Mouse (Mus musculus): ENCODE results near the gene Gm45234. TPM values are rescaled to one million over a fixed set of nuclear protein-coding genes. Genes with fewer than 3 reads are reported as not detected.

Gene Gm45234
- total and polyA plus RNA-seq, 2 experiments from 2014 or later, result not detected

GRCm38 (mm10) chr6:124723541-124723940 lies 32.3 kb downstream of the Gm45234 start:
- Histone ChIP-seq H3K9me3 (ENCODE audit: low read length) (no peaks in the 10 kb centered on the region), H3K27me3 (ENCODE audit: insufficient read depth, low read length) (no peaks in the 10 kb centered on the region), H3K36me3 (ENCODE audit: insufficient read depth, low read length) (no peaks in the 10 kb centered on the region), H3K4me3 (ENCODE audit: low read depth, low read length) (no peak overlapping the region), H3K4me1 (ENCODE audit: insufficient read depth, low read length) (no peaks in the 10 kb centered on the region), H3K9ac (replicated peaks; ENCODE audit: low read length, poor library complexity, severe bottlenecking) (no peak overlapping the region), H3K4me2 (ENCODE audit: low read depth, low read length, poor library complexity, severe bottlenecking) (no peak overlapping the region), H3K27ac (ENCODE audit: low read depth, low read length) (no peak overlapping the region)
- no peak for DNase-seq (ENCODE audit: low spot score)
- 80% methylated on average over 8 of the region's 8 CpGs for WGBS
- no peak for TF ChIP-seq CTCF (IDR thresholded peaks at IDR 0.05)
- no peak for ATAC-seq (ENCODE audit: low FRiP score)

- Histone ChIP-seq H3K27me3 (ENCODE audit: insufficient read depth, low read length) (no peaks in the 10 kb centered on the region), H3K4me3 (ENCODE audit: low read depth, low read length) (no peak overlapping the region), H3K36me3 (ENCODE audit: insufficient read depth, low read length) (no peaks in the 10 kb centered on the region), H3K4me2 (ENCODE audit: low read depth, low read length, poor library complexity, severe bottlenecking) (no peak overlapping the region), H3K27ac (ENCODE audit: low read depth, low read length) (no peak overlapping the region), H3K9ac (replicated peaks; ENCODE audit: low read length, poor library complexity, severe bottlenecking) (no peak overlapping the region), H3K4me1 (ENCODE audit: insufficient read depth, low read length) (no peaks in the 10 kb centered on the region), H3K9me3 (ENCODE audit: low read length) (no peaks in the 10 kb centered on the region)
- ATAC-seq (ENCODE audit: low FRiP score) (no peak), DNase-seq (ENCODE audit: low spot score) (no peak)
- no peak for TF ChIP-seq CTCF (IDR thresholded peaks at IDR 0.05)
- 80% methylated on average over 6 of the region's 6 CpGs for WGBS
Observed at GRCm38 (mm10) chr6:124722876-124723473, 32.8 kb downstream of the Gm45234 start.

- Histone ChIP-seq H3K4me3 (ENCODE audit: low read depth, low read length) (no peak overlapping the region), H3K9me3 (ENCODE audit: low read length) (no peaks in the 10 kb centered on the region), H3K4me1 (ENCODE audit: insufficient read depth, low read length) (no peaks in the 10 kb centered on the region), H3K4me2 (ENCODE audit: low read depth, low read length, poor library complexity, severe bottlenecking) (no peak overlapping the region), H3K27me3 (ENCODE audit: insufficient read depth, low read length) (no peaks in the 10 kb centered on the region), H3K9ac (replicated peaks; ENCODE audit: low read length, poor library complexity, severe bottlenecking) (0 out of 2 replicates have a peak overlapping the region, but pooled peaks have one; percentile 8), H3K36me3 (ENCODE audit: insufficient read depth, low read length) (peaks cover 8% of the 10 kb centered on the region), H3K27ac (ENCODE audit: low read depth, low read length) (no peak overlapping the region)
- no peak for TF ChIP-seq CTCF (IDR thresholded peaks at IDR 0.05)
- 75% methylated on average over 11 of the region's 11 CpGs for WGBS
- DNase-seq (ENCODE audit: low spot score) (no peak), ATAC-seq (ENCODE audit: low FRiP score) (no peak)
Observed at GRCm38 (mm10) chr6:124720904-124721303, 34.9 kb downstream of the Gm45234 start.

GRCm38 (mm10) chr6:124719354-124719978 lies 36.4 kb downstream of the Gm45234 start:
- 79% methylated on average over 7 of the region's 7 CpGs for whole genome bisulfite sequencing
- no peaks in the 10 kb centered on the region for H3K4me1 ChIP-seq (ENCODE audit: insufficient read depth, low read length)
- no peak overlapping the region for H3K27ac ChIP-seq (ENCODE audit: low read depth, low read length)
- no peak overlapping the region for H3K9ac ChIP-seq (replicated peaks; ENCODE audit: low read length, poor library complexity, severe bottlenecking)
- no peak overlapping the region for H3K4me3 ChIP-seq (ENCODE audit: low read depth, low read length)
- DNase-seq (ENCODE audit: low spot score) (no peak), ATAC-seq (ENCODE audit: low FRiP score) (no peak)
- no peaks in the 10 kb centered on the region for H3K27me3 ChIP-seq (ENCODE audit: insufficient read depth, low read length)
- H3K4me2 ChIP-seq (ENCODE audit: low read depth, low read length, poor library complexity, severe bottlenecking), result no peak overlapping the region
- H3K36me3 ChIP-seq (ENCODE audit: insufficient read depth, low read length), result peaks cover 21% of the 10 kb centered on the region
- TF ChIP-seq CTCF (IDR thresholded peaks at IDR 0.05), result no peak
- no peaks in the 10 kb centered on the region for H3K9me3 ChIP-seq (ENCODE audit: low read length)

GRCm38 (mm10) chr6:124718703-124719102 lies 37.1 kb downstream of the Gm45234 start:
- 66% methylated on average over 15 of the region's 16 CpGs for WGBS
- H3K4me2 ChIP-seq (ENCODE audit: low read depth, low read length, poor library complexity, severe bottlenecking), result no peak overlapping the region
- no peak for ATAC-seq (ENCODE audit: low FRiP score)
- DNase-seq (ENCODE audit: low spot score), result no peak
- H3K9ac ChIP-seq (replicated peaks; ENCODE audit: low read length, poor library complexity, severe bottlenecking), result no peak overlapping the region
- no peaks in the 10 kb centered on the region for H3K4me1 ChIP-seq (ENCODE audit: insufficient read depth, low read length)
- H3K27ac ChIP-seq (ENCODE audit: low read depth, low read length), result no peak overlapping the region
- no peak for TF ChIP-seq CTCF (IDR thresholded peaks at IDR 0.05)
- H3K4me3 ChIP-seq (ENCODE audit: low read depth, low read length), result no peak overlapping the region
- peaks cover 21% of the 10 kb centered on the region for H3K36me3 ChIP-seq (ENCODE audit: insufficient read depth, low read length)
- no peaks in the 10 kb centered on the region for H3K9me3 ChIP-seq (ENCODE audit: low read length)
- H3K27me3 ChIP-seq (ENCODE audit: insufficient read depth, low read length), result no peaks in the 10 kb centered on the region

- Histone ChIP-seq H3K9ac (replicated peaks; ENCODE audit: low read length, poor library complexity, severe bottlenecking) (no peak overlapping the region), H3K9me3 (ENCODE audit: low read length) (no peaks in the 10 kb centered on the region), H3K4me1 (ENCODE audit: insufficient read depth, low read length) (peaks cover 5% of the 10 kb centered on the region; the same call in 1 of the 2 replicates), H3K36me3 (ENCODE audit: insufficient read depth, low read length) (peaks cover 21% of the 10 kb centered on the region), H3K27ac (ENCODE audit: low read depth, low read length) (no peak overlapping the region), H3K4me3 (ENCODE audit: low read depth, low read length) (no peak overlapping the region), H3K27me3 (ENCODE audit: insufficient read depth, low read length) (no peaks in the 10 kb centered on the region), H3K4me2 (ENCODE audit: low read depth, low read length, poor library complexity, severe bottlenecking) (no peak overlapping the region)
- WGBS, result 82% methylated on average over 13 of the region's 13 CpGs
- TF ChIP-seq CTCF (IDR thresholded peaks at IDR 0.05), result no peak
- no peak for ATAC-seq (ENCODE audit: low FRiP score)
- no peak for DNase-seq (ENCODE audit: low spot score)
Observed at GRCm38 (mm10) chr6:124717968-124718367, 37.9 kb downstream of the Gm45234 start.
